Mouse (Mus musculus) lung, postnatal 0 days (tissue): ENCODE results near the gene Reep6. TPM values are rescaled to one million over a fixed set of nuclear protein-coding genes. Genes with fewer than 3 reads are reported as not detected.

Experiments
- ATAC-seq: fragments of 200-750 bp; cut with Nextera tagmentation; 2 replicates; pipeline ENCODE4 v1.8.0; 2017; ENCODE audit warnings: moderate library complexity
- DNase-seq: peaks from one replicate; pipeline ENCODE4 v3.0.0-alpha.2; 2016; ENCODE audit warnings: low spot score
- H3K27ac ChIP-seq: fragments of 300-500 bp; sonication (generic); 2 replicates; pipeline ENCODE4 v1.5.1; 2014; ENCODE audit warnings: antibody characterized with exemption, mild to moderate bottlenecking, low read length, mixed read lengths
- H3K27me3 ChIP-seq: fragments of 300-500 bp; sonication (generic); replicated peaks from 2 replicates; pipeline ENCODE4 v1.6.1; 2014; ENCODE audit warnings: low read length, mixed read lengths; ENCODE audit not compliant: insufficient read depth
- H3K36me3 ChIP-seq: fragments of 300-500 bp; sonication (generic); 2 replicates; pipeline ENCODE4 v1.6.1; 2014; ENCODE audit warnings: low read length, mixed read lengths; ENCODE audit not compliant: insufficient read depth
- H3K4me1 ChIP-seq: fragments of 300-500 bp; sonication (generic); 2 replicates; pipeline ENCODE4 v1.6.1; 2014; ENCODE audit warnings: antibody characterized with exemption, low read depth, low read length, mixed read lengths; ENCODE audit not compliant: insufficient read depth
- H3K4me2 ChIP-seq: fragments of 300-500 bp; sonication (generic); replicated peaks from 2 replicates; pipeline ENCODE4 v1.6.1; 2014; ENCODE audit warnings: low read depth, mild to moderate bottlenecking, low read length, moderate library complexity, mixed read lengths
- H3K4me3 ChIP-seq: fragments of 300-500 bp; sonication (generic); 2 replicates; pipeline ENCODE4 v1.5.1; 2014; ENCODE audit warnings: low read depth, low read length
- H3K9ac ChIP-seq: fragments of 300-500 bp; sonication (generic); replicated peaks from 2 replicates; pipeline ENCODE4 v1.6.1; 2014; ENCODE audit warnings: low read depth, mild to moderate bottlenecking
- H3K9me3 ChIP-seq: fragments of 300-500 bp; sonication (generic); 2 replicates; pipeline ENCODE4 v1.6.1; 2016; ENCODE audit warnings: low read length, mixed read lengths
- CTCF ChIP-seq: IDR thresholded peaks from 2 replicates; pipeline ENCODE4 v1.5.1; 2016; ENCODE audit warnings: antibody characterized with exemption, mild to moderate bottlenecking
- EP300 ChIP-seq: IDR thresholded peaks from 2 replicates; pipeline ENCODE4 v1.6.1; 2016; ENCODE audit warnings: antibody characterized with exemption, mild to moderate bottlenecking, control low read depth
- WGBS: fragments of 180-500 bp; shearing (Covaris S2); extraction: QIAGEN DNeasy Blood & Tissue Kit; methylation state at CpG from one replicate; pipeline ENCODE4 v1.1.7; 2014; 5-methylcytosine and 5-hydroxymethylcytosine counted together
- polyA plus RNA-seq: library from polyadenylated mRNA; unstranded; fragments of >200 nt; fragmentation: Nextera tagmentation; extraction: Ambion mirVana; gene quantifications from 2 replicates; pipeline ENCODE4 v1.2.1, GENCODE M21; 2015

Reep6 gene
- polyA plus RNA-seq, 1 experiment from 2014 or later, result 17.6 TPM

DNA sequence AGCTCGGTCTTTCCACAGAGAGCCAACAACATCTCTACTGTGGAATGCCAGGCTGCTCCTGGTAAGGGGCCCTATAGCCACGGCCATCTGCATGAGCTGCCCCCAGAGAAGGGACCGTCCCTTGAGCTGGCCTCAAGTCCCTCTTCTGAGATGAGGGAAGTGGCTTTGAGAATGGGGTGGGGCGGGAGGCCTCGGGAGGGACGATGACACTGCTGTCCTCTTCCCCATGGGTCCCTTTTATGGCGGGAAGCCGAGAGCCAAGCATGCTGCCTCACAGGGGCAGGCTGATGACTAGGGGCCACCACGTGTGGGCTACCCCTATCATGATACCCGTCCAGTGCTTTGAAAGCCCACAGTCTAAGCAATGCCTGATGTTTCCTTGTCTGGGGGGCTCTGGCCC, 12.7 kb upstream of the Reep6 start:
- Histone ChIP-seq H3K27ac (no peak overlapping the region), H3K4me3 (no peak overlapping the region), H3K27me3 (peaks cover 34% of the 10 kb centered on the region), H3K4me2 (no peak overlapping the region), H3K4me1 (peaks cover 20% of the 10 kb centered on the region), H3K9me3 (no peaks in the 10 kb centered on the region), H3K9ac (0 out of 2 replicates have a peak overlapping the region, but pooled peaks have one; percentile 5), H3K36me3 (no peaks in the 10 kb centered on the region; the same call in 1 of the 2 replicates)
- DNase-seq (no peak), ATAC-seq (no peak)
- no peak for TF ChIP-seq EP300
- no peak for TF ChIP-seq CTCF
- 47% methylated on average over 10 of the region's 10 CpGs for WGBS

DNA sequence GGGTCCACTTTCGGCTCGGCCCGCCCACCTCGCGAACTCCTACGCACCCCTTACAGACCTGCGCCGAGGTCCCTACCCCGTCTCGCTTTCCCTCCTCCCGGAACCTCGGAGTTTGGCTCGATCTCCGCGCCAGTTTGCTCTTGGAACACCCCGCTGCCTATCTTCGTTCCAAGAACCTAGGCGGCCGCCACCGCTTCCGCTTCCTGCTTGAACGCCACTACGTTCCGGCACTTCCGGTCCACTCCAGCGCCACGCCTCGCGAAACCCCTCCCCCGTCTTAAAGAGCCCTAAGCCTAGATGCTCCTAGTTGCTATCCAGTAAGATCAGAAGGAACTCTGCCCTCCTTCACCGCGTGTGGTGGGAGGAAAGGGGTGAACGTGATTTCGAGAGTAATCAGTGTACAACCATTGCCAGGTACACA, 9.4 kb upstream of the Reep6 start, which contains the start of gene 2310011J03Rik:
Gene 2310011J03Rik, minus strand, starts transcription at position 198 of the 421 bp plus-strand sequence.
- WGBS, result under 1% methylated on average over 34 of the region's 34 CpGs
- ATAC-seq (peak; percentile 76), DNase-seq (peak; percentile 98)
- Histone ChIP-seq H3K4me3 (peak within 1 kb of the TSS; percentile 75), H3K9ac (peak within 1 kb of the TSS; percentile 83), H3K4me2 (peak within 1 kb of the TSS; percentile 81), H3K36me3 (no peaks in the 10 kb centered on the region; the same call in 1 of the 2 replicates), H3K4me1 (peaks cover 30% of the 10 kb centered on the region), H3K27me3 (0 out of 2 replicates have a peak, but pooled peaks cover 8% of the 10 kb centered on the region), H3K9me3 (no peaks in the 10 kb centered on the region), H3K27ac (peak within 1 kb of the TSS; percentile 77)
- peak; percentile 32; the same call in 1 of the 2 replicates for TF ChIP-seq EP300
- TF ChIP-seq CTCF, result no peak

DNA sequence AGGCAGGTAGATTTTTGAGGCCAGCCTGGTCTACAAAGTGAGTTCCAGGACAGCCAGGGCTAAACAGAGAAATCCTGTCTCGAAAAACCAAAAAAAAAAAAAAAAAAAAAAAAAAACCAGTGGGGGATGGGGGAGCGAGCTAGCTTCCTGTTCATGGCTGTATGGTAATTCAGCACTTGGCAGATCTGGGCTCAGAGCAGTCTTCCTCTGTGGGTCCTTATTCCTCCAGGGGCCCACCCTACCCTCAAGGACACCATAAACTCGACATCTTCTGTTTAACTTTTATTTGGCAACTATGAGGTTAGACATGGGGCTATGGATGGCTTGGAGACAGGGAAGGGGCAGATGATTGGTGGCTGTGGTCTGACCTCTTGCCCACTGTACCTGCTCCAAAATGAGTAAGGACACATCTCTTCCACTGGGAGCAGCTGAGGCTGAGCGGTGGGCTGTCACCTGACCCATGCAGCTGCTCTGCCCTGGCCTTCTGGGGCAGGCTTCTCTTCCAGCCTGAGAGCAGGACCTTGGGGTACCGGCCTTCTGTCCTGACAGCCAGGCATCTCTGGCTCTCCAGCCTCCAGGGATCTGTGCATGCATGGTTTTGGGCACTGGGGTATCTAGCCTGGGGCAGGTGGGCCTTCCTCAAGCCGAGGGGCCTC, 8.6 kb upstream of the Reep6 start:
- no peak for TF ChIP-seq CTCF
- no peak for TF ChIP-seq EP300
- Histone ChIP-seq H3K4me1 (peaks cover 25% of the 10 kb centered on the region), H3K27me3 (0 out of 2 replicates have a peak, but pooled peaks cover under 1% of the 10 kb centered on the region), H3K9me3 (no peaks in the 10 kb centered on the region), H3K4me2 (no peak overlapping the region), H3K4me3 (no peak overlapping the region), H3K9ac (no peak overlapping the region), H3K27ac (0 out of 2 replicates have a peak overlapping the region, but pooled peaks have one; percentile 32), H3K36me3 (no peaks in the 10 kb centered on the region; the same call in 1 of the 2 replicates)
- no peak for ATAC-seq
- no peak for DNase-seq
- 71% methylated on average over 6 of the region's 6 CpGs for WGBS

DNA sequence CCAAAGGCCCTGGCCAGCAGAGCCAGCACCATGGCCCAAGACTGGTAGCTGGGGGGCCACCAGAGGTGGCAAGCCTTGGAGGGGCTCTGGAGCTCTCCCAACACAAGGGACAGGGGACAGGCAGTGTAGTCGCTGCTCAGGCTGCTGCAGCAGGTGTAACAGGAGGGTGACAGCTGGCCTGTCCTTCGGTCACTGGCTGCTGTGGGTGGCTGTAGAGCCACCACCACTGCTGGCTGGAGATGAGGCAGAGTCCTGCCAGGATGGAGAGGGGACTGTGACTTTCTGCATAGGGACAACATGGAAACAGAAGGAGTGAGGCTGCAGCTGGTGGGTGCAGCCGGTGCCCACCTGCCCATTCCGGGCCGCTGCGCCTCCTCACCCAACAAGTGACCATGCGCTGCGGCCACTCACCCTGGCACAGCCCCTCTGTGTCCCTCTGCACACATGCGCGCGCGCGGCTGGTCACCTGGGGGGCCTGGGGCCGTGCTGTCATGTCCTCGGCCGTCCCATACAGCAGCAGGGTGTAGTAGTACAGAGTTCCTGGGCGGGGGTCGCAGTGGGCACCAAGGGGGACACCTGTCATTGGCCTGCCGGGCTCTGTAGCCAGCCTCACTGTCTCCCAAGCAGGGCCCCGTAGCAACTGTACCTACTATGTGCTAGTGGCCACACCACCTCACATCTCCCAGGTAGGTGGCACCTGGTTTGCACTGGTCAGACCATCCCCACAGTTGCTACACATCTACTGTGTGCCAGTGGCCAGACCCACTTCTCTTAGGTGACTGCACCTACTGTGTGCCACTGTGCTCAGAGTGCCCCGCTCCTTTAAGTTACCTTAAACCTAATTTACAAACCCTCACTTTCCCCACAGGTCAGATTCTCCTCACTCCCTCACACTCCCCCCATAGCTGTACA, 7.8 kb upstream of the Reep6 start:
- Histone ChIP-seq H3K9ac (no peak overlapping the region), H3K4me3 (no peak overlapping the region), H3K27me3 (no peaks in the 10 kb centered on the region), H3K4me2 (no peak overlapping the region), H3K27ac (no peak overlapping the region), H3K9me3 (no peaks in the 10 kb centered on the region), H3K4me1 (peaks cover 20% of the 10 kb centered on the region), H3K36me3 (no peaks in the 10 kb centered on the region; the same call in 1 of the 2 replicates)
- no peak for DNase-seq
- no peak for ATAC-seq
- 93% methylated on average over 21 of the region's 21 CpGs for WGBS
- TF ChIP-seq EP300 (no peak), CTCF (no peak)

DNA sequence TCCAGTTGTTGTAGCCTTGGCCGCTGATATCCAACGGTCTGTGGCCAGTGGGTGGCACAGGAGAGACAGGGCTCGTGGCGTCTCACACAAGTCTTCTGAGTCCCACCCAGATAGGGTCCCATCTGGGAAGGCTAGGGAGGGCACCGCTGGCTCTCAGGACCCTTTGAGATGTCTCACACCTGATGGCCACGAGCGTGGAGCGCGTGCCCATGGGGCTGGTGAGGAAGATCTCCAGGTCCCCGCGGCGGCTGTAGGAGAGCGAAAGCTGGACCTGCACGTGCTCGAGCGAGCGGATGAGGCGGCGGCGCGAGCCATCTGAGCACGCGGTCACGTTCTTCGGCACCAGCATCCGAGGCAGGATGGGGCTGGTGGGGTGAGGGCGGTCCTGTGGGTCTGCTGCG, 6.9 kb upstream of the Reep6 start:
- H3K36me3 ChIP-seq, result no peaks in the 10 kb centered on the region; the same call in 1 of the 2 replicates
- H3K9me3 ChIP-seq, result no peaks in the 10 kb centered on the region
- no peaks in the 10 kb centered on the region for H3K27me3 ChIP-seq
- 0 out of 2 replicates have a peak overlapping the region, but pooled peaks have one; percentile 23 for H3K9ac ChIP-seq
- H3K4me3 ChIP-seq, result peak overlapping the region; percentile 55
- no peak for DNase-seq
- peak; percentile 20 for ATAC-seq
- peaks cover 20% of the 10 kb centered on the region for H3K4me1 ChIP-seq
- 3% methylated on average over 24 of the region's 28 CpGs for WGBS
- H3K4me2 ChIP-seq, result peak overlapping the region; percentile 96
- TF ChIP-seq EP300 (no peak), CTCF (peak; percentile 47)
- no peak overlapping the region for H3K27ac ChIP-seq
